Mouse (Mus musculus) kidney, postnatal 36 days (tissue): ENCODE data around the gene Grin3b.
A peak's percentile ranks its signal among the peaks of the same experiment; 100 is the strongest.

Source experiments
- DNase-seq, 2 experiments: peaks; one replicate each; pipeline ENCODE4 v3.0.0; 2021 to 2022; ENCODE audit warnings: mixed read lengths in 2 of 2

Gene Grin3b

DNA sequence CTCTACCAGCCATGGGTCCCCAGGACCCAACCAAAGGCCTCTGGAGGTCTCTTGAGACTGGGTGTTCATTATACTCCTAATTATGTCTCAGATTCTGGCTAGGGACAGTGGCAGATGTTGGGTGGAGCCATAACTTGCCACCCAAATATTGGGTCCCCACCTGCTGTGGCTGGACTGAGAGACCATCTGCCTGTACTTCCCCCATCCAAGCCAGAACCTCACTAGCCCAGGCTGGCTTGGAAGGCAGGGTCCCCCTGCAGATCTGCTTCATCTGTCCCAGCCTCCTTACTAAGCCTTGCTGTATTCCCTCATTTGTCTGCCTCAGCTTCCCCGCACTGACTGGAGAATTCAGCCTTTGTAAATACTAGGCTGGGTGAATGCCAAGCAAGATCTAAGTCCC, 2.3 kb upstream of the Grin3b start:
- no peak for DNase-seq

DNA sequence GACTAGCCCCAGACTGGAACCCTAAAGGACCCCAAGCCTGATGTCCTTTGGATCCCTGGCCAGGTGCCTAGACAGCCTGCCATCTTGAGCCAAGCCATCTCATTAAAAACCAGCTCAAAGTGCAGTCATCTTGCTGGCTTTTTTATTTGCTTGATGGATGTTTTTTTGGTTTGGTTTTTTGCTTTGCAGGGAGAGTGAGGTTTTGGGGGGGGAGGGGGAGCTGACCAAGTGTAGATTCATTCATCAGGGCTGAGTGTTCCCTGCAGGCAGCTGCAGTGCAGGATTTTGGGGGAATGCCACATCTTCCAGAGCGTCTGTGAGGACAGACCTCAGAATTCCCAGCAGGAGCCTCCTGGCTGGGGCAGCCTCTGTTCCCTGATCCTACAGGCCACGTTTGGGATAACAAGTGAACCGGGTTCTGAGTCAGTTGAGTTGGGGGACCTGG, 1.4 kb upstream of the Grin3b start:
- DNase-seq, result peak; percentile 63 to 83

DNA sequence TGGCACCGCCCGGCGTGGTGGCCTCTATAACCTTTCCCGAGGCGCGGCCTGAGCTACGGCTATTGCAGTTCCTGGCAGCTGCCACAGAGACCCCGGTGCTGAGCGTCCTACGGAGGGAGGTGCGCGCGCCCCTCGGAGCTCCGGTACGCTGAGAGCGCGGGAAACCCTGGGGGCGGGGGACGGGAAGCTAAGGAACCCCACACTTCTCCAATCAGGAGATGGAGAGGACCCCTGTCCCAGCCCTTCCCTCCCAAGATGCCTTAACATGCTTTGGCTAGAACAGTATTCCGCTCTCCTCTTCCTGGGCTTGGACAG, 625 bp downstream of the Grin3b start:
- DNase-seq, result peak in 1 of 2 experiments; percentile 28

DNA sequence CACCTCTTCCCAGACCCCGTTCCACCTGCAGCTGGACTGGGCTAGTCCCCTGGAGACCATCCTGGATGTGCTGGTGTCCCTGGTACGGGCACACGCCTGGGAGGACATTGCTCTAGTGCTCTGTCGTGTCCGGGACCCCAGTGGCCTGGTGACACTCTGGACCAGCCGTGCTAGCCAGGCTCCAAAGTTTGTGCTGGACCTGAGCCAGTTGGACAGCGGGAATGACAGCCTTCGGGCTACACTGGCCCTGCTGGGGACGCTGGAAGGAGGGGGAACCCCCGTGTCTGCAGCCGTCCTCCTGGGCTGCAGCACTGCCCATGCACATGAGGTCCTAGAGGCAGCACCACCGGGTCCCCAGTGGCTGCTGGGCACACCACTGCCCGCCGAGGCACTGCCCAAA, 2.3 kb downstream of the Grin3b start:
- peak; percentile 59 to 77 for DNase-seq

DNA sequence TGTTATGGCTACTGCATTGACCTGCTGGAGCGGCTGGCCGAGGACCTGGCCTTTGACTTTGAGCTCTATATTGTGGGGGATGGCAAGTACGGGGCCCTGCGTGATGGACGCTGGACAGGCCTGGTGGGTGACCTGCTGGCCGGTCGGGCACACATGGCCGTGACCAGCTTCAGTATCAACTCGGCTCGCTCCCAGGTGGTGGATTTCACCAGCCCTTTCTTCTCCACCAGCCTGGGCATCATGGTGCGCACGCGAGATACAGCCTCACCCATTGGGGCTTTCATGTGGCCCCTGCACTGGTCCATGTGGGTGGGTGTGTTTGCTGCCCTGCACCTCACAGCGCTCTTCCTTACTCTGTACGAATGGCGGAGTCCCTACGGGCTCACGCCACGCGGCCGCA, 3.6 kb downstream of the Grin3b start:
- no peak for DNase-seq

DNA sequence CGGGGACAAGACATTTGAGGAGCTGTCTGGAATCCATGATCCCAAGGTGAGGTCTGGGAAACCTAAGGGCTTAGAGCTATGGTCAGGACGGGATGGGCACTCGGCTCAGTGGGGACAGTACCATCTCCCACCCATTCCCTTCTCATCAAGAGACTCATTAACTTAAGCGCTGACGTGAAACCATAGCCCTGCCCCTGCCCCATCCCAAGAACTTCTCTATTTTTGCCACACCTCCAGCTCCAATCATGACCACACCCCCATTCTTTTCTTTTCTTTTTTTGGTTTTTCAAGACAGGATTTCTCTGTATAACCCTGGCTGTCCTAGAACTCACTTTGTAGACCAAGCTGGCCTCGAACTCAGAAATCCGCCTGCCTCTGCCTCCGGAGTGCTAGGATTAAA, 4.2 kb downstream of the Grin3b start:
- no peak for DNase-seq

DNA sequence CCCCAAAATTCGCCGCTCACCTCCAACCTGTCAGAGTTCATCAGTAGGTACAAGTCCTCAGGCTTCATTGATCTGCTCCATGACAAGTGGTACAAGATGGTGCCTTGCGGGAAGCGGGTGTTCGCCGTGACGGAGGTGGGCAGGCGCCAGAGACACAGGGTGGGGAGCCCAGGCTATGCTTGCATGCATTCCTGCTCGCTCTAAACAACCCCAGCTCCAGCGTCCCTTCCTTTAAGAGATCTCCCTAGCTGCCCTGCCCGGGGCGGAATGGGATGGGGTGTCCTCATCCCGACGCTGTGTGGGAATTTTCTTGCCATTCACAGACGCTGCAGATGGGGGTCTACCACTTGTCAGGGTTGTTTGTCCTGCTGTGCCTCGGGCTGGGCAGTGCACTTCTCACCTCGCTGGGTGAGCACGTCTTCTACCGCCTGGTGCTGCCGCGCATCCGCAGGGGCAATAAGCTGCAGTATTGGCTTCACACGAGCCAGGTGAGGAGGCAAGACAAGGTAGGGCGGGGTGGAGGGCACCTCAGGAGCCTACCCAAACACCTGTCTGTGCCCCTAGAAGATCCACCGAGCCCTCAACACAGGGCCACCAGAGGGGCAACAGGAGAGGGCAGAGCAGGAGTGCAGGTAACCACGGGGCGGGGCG, 5.7 kb downstream of the Grin3b start:
- DNase-seq, result no peak

DNA sequence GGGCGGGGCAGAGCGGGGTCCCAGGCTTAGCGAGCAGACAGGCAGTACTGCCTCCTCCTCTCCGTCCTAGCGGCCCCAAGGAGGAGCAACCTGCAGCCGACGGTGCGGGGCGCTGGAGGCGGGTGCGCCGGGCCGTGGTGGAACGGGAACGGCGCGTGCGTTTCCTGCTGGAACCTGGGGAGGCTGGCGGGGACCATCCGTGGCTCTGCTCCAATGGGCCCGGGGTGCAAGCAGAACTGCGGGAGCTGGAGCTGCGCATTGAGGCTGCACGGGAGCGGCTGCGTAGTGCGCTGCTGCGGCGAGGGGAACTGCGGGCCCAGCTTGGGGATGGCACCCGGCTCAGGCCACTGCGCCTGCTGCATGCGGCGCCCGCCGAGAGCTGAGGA, 6.2 kb downstream of the Grin3b start:
- DNase-seq, result no peak

DNA sequence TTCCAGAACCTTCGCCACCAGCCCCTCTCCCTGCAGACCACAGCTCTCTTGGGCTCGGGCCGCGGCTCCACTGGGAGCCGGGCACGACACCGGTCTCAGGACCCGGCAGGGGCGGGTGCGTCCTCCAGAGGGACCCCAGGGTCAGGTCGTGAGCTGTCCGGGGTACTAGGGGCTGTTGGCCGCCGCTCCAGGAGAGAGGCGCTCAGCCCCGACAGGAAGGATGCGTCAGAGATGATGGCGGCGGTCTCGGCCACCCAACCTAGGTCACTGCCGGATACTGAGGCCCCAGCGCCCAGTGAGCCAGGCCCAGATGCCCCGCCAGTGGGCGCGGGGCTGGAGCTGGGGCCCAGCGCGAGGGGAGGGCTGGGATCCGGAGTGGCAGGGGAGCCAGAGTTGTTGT, 6.8 kb downstream of the Grin3b start:
- DNase-seq, result no peak

DNA sequence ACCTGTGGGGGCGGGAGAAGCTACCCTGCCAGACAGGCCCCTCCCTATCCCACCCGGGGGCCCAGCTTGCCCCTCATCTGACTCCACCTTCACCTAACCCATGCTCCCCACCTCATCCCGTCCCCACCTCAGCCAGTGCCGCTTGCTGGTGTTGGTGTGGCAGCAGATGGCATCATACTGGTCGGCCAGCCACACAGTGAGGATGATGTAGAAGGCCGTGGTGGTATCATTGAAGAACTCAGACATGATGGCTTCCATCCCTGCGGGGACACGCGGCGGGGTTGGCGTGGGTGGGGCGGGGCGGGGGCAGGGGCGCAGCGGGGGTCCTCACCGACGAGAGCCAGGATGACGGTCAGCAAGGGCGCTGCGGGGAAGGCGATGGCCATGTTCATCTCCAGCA, 7.5 kb downstream of the Grin3b start:
- no peak for DNase-seq

DNA sequence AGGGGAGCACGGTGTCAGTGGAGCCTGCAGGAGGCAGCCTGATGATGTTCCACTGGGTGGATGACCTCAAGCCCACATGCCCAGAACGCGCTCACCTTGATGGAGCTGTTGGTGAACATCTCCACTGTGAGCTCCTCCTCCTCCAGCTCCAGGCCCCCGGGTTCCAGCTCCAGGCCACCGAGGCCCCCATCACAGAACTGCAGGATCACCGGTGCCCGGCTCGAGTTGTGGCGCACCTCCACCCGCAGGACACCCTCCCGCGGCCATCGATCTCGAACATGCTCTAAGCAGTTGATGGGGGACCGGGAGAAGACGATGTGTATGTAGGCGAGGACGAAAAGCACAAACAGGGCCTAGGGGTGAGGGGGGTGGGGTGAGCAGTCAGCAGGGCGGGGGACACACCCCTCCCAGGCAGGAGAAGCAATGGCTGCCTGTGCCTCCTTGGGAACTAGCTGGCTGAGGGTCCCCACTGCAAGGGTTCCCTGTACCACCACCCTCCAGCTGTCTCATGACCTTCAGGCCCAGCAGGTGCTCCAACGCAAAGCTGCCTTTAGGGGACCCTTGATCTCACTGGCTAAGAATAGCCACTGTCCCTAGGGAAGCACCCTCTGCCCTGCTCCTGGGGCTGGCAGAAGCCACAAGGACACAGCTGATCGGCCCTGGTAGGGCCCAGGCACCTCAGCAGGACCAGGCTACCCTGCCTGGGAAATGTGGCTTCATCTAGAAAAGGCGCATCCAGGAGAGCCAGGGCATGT, 9.1 kb downstream of the Grin3b start:
- DNase-seq, result no peak

DNA sequence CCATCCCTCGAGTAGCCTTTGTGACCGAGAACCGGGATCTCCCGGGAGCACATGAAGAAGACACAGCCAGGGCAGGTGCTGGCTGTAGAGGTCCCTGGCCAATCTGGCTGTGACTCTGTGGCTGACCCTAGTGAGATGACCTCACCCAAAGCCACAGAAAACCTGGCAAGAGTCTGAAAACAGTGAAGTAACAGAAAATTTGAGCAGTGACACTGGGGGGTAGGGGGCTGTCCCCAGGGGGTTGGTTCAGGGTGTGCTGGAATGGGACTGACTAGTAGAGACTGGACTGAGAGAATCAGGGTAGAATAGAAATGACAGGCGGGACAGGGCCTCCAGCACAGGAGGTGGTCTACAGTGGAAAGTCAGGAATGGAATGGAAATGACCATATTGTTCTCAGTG, 12.7 kb downstream of the Grin3b start:
- DNase-seq, result no peak

DNA sequence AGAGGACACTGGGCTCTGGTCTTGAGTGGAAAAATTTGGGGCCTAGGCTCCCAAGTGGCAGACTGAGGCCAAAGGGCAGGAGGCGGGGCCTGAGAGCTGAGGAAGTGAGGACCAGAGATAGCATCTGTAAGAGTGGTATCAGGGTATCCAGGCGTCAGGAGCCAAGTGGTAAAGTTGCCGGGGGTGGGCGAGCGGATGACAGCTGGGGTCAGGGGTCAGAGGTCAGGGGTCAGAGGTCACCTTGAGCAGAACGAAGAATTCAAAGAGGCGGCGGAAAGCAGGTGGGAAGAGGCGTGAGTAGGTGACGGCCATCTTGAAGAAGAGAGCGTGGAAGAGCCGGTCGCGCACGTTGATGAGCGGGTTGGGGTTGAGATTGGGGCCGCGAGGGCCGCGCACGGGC, 13.2 kb downstream of the Grin3b start:
- DNase-seq, result peak; percentile 85 to 91

DNA sequence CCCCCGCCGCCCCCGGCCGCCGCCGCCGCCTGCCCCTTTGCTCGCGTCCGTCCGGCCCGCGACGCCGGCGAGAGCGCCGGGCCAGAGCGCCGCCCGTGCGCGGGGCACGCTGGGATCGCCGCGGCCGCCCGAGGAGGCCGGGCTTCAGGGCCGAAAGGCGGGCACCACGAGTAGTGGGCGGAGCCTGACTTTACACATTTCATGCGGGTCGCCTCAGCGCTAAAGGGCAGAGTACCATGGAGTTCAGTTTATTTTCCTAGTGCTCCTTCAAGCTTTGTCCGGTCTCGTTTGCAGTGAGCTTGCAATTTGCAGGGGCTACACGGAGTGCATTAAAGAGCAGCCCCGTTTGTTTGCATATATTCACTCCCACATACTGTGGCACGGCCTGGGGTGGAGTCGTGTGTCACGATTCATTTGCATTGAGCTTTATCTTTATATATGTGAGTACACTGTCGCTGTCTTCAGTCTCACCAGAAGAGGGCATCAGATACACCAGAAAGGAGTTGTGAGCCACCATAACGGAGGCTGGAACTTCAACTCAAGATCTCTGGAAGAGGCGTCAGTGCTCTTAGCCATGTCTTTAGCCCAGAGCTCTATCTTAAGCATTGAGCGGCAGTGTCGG, 13.8 kb downstream of the Grin3b start, which contains the start of gene Tmem259:
Tmem259 (minus strand) TSS at position 136 of the 622 bp plus-strand sequence.
- peak; percentile 91 to 94 for DNase-seq

DNA sequence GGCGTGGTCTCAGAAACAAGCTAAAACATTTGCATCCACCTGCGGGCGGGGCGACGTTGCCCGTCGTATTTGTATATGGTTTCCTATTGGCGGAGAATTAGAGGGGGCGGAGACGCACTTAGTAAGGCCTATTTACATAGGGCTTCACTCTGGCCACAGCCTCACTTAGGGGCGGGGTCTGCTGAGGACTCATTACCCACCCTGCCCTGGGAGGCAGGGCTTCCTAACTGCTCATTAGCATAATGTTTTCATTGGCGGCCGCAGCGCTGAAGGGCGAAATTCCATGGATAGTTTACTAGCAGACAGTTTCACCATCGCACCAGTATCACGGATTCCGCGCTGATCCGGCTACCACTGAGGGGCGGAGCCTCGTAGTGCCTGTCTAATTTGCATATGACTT, 14.4 kb downstream of the Grin3b start:
- DNase-seq, result peak; percentile 97 to 100

DNA sequence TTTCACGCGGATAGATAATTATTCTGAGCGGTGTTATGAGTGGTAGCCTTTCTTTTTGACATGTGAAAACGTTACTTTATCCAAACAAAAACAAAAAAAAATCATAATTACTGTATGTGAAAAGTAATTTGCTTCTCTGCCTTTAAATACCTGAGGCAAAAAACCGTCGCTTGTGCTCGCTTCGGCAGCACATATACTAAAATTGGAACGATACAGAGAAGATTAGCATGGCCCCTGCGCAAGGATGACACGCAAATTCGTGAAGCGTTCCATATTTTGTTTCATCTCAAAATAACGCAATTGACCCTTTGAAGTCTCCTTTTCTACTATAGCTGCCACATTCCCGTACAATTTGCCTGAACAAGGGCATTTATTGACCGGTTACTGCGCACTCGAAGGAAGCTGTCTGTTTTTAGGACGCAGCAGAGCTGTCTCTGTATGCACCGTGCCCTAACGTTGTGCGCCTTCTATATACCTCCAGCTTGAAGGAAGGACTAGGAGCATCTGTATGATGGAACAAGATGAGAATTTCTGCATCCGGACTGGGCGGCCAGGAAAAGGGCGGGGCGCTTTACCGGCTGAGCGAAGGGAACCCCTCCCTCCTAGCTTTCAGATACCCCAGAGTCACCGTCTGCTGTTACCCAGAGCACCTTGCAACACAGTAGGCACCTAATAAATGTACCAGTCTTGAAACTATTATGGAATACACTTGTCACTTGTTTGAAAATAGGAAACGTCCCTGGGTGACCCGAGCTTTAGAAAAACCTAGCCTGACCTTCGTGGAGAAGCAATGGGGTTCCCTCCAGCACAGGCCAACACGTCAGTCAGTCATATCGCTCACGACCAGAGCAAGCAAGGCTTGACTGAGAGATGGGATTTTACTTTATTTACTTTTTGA, 15.1 kb downstream of the Grin3b start:
- DNase-seq, result peak; percentile 66 to 74

DNA sequence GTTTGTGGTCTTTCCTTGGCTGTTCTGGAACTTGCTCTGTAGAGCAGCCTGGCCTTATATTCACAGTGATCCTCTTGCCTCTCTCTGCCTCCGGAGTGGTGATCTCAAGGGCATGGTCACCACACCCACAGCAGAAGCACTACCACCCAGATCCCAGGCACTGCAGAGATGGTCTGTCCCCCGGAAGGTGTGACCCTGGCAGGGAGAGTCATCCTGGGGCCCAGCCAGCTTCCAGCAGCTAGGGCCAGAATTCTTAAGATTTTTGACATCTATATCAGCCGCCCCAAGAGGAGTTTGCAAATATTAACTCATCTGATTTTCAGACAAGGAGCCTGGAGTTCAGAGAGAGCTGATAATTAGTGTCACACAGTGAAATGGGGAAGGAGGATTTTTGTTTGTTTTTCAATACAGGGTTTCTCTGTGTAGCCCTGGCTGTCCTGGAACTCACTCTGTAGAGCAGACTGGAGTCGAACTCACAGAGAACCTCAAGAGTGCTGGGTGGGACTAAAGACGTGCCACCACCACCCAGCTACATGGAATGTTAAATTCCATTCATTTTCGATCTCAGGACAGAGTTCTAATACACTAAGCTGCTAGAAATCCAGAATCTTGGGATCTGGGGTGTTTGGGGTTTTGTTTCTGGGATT, 15.8 kb downstream of the Grin3b start:
- peak in 1 of 2 experiments; percentile 50 for DNase-seq

DNA sequence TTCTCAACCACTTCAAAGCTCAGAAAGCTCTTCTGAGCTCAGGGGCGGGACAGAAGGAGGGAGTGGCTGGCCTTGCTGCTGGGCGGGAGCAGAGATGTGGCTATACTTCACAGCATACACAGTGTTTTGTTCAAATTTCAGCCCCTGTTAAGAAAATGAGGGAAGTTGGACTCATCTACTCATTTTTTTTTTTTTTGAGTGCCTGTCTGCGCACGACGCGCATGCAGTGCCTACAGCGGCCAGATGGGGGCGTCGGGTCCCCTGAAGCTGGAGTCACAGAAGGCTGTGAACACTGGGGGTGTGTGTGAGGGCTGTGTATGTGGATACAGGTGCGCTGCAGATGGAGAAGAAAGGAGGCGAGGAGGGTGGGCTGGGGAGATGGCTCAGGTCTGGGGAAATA, 16.4 kb downstream of the Grin3b start:
- peak; percentile 86 to 94 for DNase-seq

DNA sequence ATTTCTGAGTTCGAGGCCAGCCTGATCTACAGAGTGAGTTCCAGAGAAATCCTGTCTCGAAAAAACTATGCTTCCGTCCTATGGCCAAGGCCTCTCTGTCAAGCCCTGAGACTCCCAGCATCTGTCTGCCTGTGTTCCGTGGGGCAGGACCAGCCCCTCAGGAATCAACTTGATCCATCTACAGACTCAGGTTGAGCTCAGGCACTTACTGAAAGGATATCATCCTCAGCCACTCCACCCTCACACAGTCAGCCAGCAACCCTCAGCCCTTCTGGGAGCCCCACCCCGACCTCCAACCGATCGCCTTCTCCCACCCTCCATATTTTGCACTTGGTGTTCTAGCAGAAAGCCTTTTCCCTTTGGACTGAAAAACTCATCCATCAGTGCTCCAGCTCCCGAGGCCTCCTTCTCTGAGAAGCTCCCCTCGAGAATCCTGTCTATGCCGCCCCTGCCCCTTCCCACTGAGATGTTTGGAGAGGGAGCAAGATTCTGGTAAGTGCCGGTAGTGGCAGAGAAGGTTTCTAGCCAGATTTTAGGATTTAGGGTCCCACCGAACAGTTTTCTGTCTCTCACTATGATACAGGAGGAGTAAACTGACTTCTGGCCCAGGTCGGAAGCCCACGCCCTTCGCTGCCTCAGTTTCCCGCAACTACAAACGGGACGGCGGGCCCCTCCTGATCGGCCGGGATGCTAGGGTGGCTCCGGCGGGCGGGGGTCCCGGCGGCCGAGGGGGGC, 17.4 kb downstream of the Grin3b start:
- no peak for DNase-seq

DNA sequence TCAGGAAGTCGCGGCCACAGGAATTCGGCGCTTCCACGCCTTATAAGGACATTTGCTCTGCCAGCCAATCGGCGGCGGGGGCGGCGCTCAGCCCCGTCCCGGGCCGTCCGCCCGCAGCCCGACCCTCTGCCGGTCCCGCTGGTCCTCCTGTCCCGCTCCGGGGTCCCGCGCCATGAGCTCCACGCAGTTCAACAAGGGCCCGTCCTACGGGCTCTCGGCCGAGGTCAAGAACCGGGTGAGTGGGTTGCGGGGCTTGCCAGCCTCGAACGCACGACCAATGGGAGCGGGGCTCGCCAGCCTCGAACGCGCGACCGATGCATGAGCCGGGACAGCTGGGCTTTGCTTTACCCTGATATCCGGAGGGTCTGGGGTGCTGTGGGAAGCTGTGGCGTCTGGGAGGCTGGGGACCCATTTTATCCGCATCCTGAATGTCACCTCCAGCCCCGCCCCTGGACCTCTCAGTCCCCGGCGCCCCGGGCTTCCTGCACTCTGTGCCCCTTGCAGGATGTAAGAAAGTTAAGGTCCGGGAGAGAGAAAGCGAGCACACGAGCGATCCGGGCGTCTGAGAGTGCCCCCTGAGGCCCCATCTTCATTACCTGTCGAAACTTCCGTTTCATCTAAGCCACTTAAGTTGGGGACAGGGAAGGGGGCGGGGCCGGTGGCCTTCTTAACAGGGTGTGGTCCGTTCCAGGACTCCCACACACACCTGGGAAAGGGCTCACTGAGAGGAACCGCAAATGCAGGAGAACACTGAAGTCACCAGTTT, 18.2 kb downstream of the Grin3b start, which contains the start of gene Cnn2:
Cnn2 (plus strand) TSS at position 79 of the 766 bp plus-strand sequence.
- peak; percentile 60 to 77 for DNase-seq

DNA sequence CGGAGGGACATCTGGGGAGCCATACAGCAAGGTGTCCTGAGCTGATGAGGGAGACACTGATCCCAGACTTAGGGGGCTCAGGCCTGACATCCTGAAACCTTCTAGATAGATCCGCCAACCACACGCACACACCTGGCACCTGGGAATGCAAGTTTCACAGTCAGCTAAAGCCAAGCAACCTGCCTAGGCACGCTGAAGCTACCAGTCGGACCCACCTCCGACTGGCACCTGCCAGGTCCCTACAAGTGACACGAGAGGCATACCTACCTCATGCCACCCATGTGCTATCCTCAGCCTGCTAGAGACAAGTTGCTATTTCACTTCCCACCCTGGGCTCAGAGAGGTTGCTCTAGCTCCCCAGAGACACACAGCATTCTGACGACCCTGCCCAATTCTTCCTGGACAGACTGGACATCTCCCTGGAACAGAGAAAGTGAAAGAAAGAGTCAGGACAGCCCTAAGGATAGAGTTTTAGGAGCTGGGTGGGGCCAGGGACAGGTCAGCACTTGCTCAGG, 18.8 kb downstream of the Grin3b start:
- no peak for DNase-seq
